Mouse (Mus musculus) embryonic facial prominence, embryonic 15.5 days (tissue): ENCODE data around the gene Fcgr4. TPM values are rescaled to one million over a fixed set of nuclear protein-coding genes. Genes with fewer than 3 reads are reported as not detected.
"Not testable (repeated sequence)": the region's sequence is repeated elsewhere in the genome, so short reads cannot be mapped to it uniquely, and the experiment has no call there.

Source experiments
- ATAC-seq: fragments of 200-750 bp; cut with Nextera tagmentation; 2 replicates; pipeline ENCODE4 v1.8.0; 2017; ENCODE audit warnings: low read depth, moderate TSS enrichment; ENCODE audit not compliant: insufficient number of reproducible peaks, low FRiP score, low TSS enrichment
- H3K27ac ChIP-seq: fragments of 300-500 bp; sonication (generic); replicated peaks from 2 replicates; pipeline ENCODE4 v1.5.1; 2015; ENCODE audit warnings: mild to moderate bottlenecking, inconsistent platforms
- H3K27me3 ChIP-seq: fragments of 300-500 bp; sonication (generic); 2 replicates; pipeline ENCODE4 v1.6.1; 2015; ENCODE audit warnings: inconsistent platforms
- H3K36me3 ChIP-seq: fragments of 300-500 bp; sonication (generic); 2 replicates; pipeline ENCODE4 v1.6.1; 2015; ENCODE audit warnings: mild to moderate bottlenecking, inconsistent platforms
- H3K4me1 ChIP-seq: fragments of 300-500 bp; sonication (generic); 2 replicates; pipeline ENCODE4 v1.6.1; 2015; ENCODE audit warnings: inconsistent platforms
- H3K4me2 ChIP-seq: fragments of 300-500 bp; sonication (generic); replicated peaks from 2 replicates; pipeline ENCODE4 v1.6.1; 2015; ENCODE audit warnings: mild to moderate bottlenecking, inconsistent platforms
- H3K4me3 ChIP-seq: fragments of 300-500 bp; sonication (generic); replicated peaks from 2 replicates; pipeline ENCODE4 v1.5.1; 2015; ENCODE audit warnings: mild to moderate bottlenecking, inconsistent platforms
- H3K9ac ChIP-seq: fragments of 300-500 bp; sonication (generic); 2 replicates; pipeline ENCODE4 v1.6.1; 2015; ENCODE audit warnings: inconsistent platforms
- H3K9me3 ChIP-seq: fragments of 300-500 bp; sonication (generic); replicated peaks from 2 replicates; pipeline ENCODE4 v1.6.1; 2016; ENCODE audit warnings: inconsistent platforms
- WGBS: fragments of 180-500 bp; shearing (Covaris S2); methylation state at CpG from one replicate; pipeline ENCODE4 v1.1.7; 2015; 5-methylcytosine and 5-hydroxymethylcytosine counted together
- polyA plus RNA-seq: library from polyadenylated mRNA; unstranded; fragments of >200 nt; fragmentation: Nextera tagmentation; extraction: Ambion mirVana; gene quantifications from 2 replicates; pipeline ENCODE4 v1.2.1, GENCODE M21; 2015

Gene Fcgr4
- polyA plus RNA-seq, result 0.53 and 1.8 TPM in 2 replicates

GRCm38 (mm10) chr1:171018737-171019136, at the start of gene Fcgr4:
Gene Fcgr4, plus strand, starts transcription at chr1:171018920.
- Histone ChIP-seq H3K4me1 (no peaks in the 10 kb centered on the region), H3K9me3 (no peaks in the 10 kb centered on the region), H3K27ac (no peak within 1 kb of the TSS), H3K27me3 (no peaks in the 10 kb centered on the region), H3K9ac (no peak within 1 kb of the TSS), H3K36me3 (no peaks in the 10 kb centered on the region), H3K4me2 (no peak within 1 kb of the TSS), H3K4me3 (no peak within 1 kb of the TSS)
- 83% methylated on average over 2 of the region's 2 CpGs for WGBS
- ATAC-seq, result no peak

GRCm38 (mm10) chr1:170972494-170972893, 46.2 kb upstream of the Fcgr4 start:
- Histone ChIP-seq H3K4me1 (no peaks in the 10 kb centered on the region), H3K36me3 (no peaks in the 10 kb centered on the region), H3K27ac (no peak overlapping the region), H3K4me3 (no peak overlapping the region), H3K9me3 (no peaks in the 10 kb centered on the region), H3K4me2 (no peak overlapping the region), H3K27me3 (no peaks in the 10 kb centered on the region), H3K9ac (no peak overlapping the region)
- 81% methylated on average over 6 of the region's 6 CpGs for WGBS
- no peak for ATAC-seq

GRCm38 (mm10) chr1:170972936-170973335, 45.8 kb upstream of the Fcgr4 start:
- Histone ChIP-seq H3K36me3 (no peaks in the 10 kb centered on the region), H3K4me3 (no peak overlapping the region), H3K9ac (no peak overlapping the region), H3K27me3 (no peaks in the 10 kb centered on the region), H3K27ac (no peak overlapping the region), H3K4me1 (no peaks in the 10 kb centered on the region), H3K4me2 (no peak overlapping the region), H3K9me3 (no peaks in the 10 kb centered on the region)
- WGBS, result 52% methylated on average over 4 of the region's 4 CpGs
- no peak for ATAC-seq

- no peaks in the 10 kb centered on the region for H3K4me1 ChIP-seq
- ATAC-seq, result no peak
- no peak overlapping the region for H3K4me3 ChIP-seq
- 81% methylated on average over 8 of the region's 8 CpGs for WGBS
- no peak overlapping the region for H3K9ac ChIP-seq
- H3K27ac ChIP-seq, result no peak overlapping the region
- no peaks in the 10 kb centered on the region for H3K36me3 ChIP-seq
- H3K4me2 ChIP-seq, result no peak overlapping the region
- no peaks in the 10 kb centered on the region for H3K27me3 ChIP-seq
- no peaks in the 10 kb centered on the region for H3K9me3 ChIP-seq
Observed at GRCm38 (mm10) chr1:170974171-170974570, 44.5 kb upstream of the Fcgr4 start.

GRCm38 (mm10) chr1:170974736-170975135, 44.0 kb upstream of the Fcgr4 start:
- WGBS, result 89% methylated on average over 2 of the region's 2 CpGs
- H3K36me3 ChIP-seq, result no peaks in the 10 kb centered on the region
- H3K9me3 ChIP-seq, result no peaks in the 10 kb centered on the region

GRCm38 (mm10) chr1:170975350-170975749, 43.4 kb upstream of the Fcgr4 start:
- not testable (repeated sequence) for H3K36me3 ChIP-seq, ATAC-seq, H3K27ac ChIP-seq, H3K27me3 ChIP-seq, H3K9me3 ChIP-seq, H3K4me1 ChIP-seq, H3K9ac ChIP-seq, H3K4me3 ChIP-seq, H3K4me2 ChIP-seq
- WGBS, result 68% methylated on average over 2 of the region's 2 CpGs

More at GRCm38 (mm10) chr1:170974736-170975135, 44.0 kb upstream of the Fcgr4 start:
- Histone ChIP-seq H3K27me3 (no peaks in the 10 kb centered on the region), H3K4me2 (no peak overlapping the region), H3K4me1 (no peaks in the 10 kb centered on the region), H3K27ac (no peak overlapping the region), H3K9ac (no peak overlapping the region), H3K4me3 (no peak overlapping the region)
- no peak for ATAC-seq

- H3K9ac ChIP-seq, result no peak overlapping the region
- no peaks in the 10 kb centered on the region for H3K4me1 ChIP-seq
- no peaks in the 10 kb centered on the region for H3K9me3 ChIP-seq
- H3K4me3 ChIP-seq, result no peak overlapping the region
- WGBS, result 62% methylated on average over 7 of the region's 7 CpGs
- H3K27me3 ChIP-seq, result no peaks in the 10 kb centered on the region
- no peak overlapping the region for H3K27ac ChIP-seq
- no peak overlapping the region for H3K4me2 ChIP-seq
- ATAC-seq, result no peak
- H3K36me3 ChIP-seq, result no peaks in the 10 kb centered on the region
Observed at GRCm38 (mm10) chr1:170975751-170976161, 43.0 kb upstream of the Fcgr4 start.

GRCm38 (mm10) chr1:170976447-170976846, 42.3 kb upstream of the Fcgr4 start, which contains the start of gene Fcgr2b:
Gene Fcgr2b, minus strand, starts transcription at chr1:170976547.
- 85% methylated on average over 5 of the region's 5 CpGs for WGBS
- H3K27me3 ChIP-seq, result no peaks in the 10 kb centered on the region
- H3K4me1 ChIP-seq, result no peaks in the 10 kb centered on the region
- no peak within 1 kb of the TSS for H3K27ac ChIP-seq
- no peak within 1 kb of the TSS for H3K9ac ChIP-seq
- no peaks in the 10 kb centered on the region for H3K9me3 ChIP-seq
- no peaks in the 10 kb centered on the region for H3K36me3 ChIP-seq
- H3K4me3 ChIP-seq, result no peak within 1 kb of the TSS
- H3K4me2 ChIP-seq, result no peak within 1 kb of the TSS
- ATAC-seq, result no peak

GRCm38 (mm10) chr1:170978601-170979000, 40.1 kb upstream of the Fcgr4 start:
- no peaks in the 10 kb centered on the region for H3K27me3 ChIP-seq
- H3K9ac ChIP-seq, result no peak overlapping the region
- ATAC-seq, result no peak
- H3K27ac ChIP-seq, result no peak overlapping the region
- H3K4me3 ChIP-seq, result no peak overlapping the region
- no peaks in the 10 kb centered on the region for H3K36me3 ChIP-seq
- no peak overlapping the region for H3K4me2 ChIP-seq
- no peaks in the 10 kb centered on the region for H3K4me1 ChIP-seq
- no peaks in the 10 kb centered on the region for H3K9me3 ChIP-seq
- WGBS, result 72% methylated on average over 4 of the region's 4 CpGs

- not testable (repeated sequence) for ATAC-seq, H3K36me3 ChIP-seq, H3K9me3 ChIP-seq, H3K9ac ChIP-seq, H3K4me2 ChIP-seq, H3K4me1 ChIP-seq, H3K27me3 ChIP-seq, H3K27ac ChIP-seq, H3K4me3 ChIP-seq
- 74% methylated on average over 1 of the region's 1 CpGs for WGBS
Observed at GRCm38 (mm10) chr1:170981679-170982078, 37.0 kb upstream of the Fcgr4 start.

GRCm38 (mm10) chr1:170982301-170982700, 36.4 kb upstream of the Fcgr4 start:
- no peaks in the 10 kb centered on the region for H3K36me3 ChIP-seq
- no peaks in the 10 kb centered on the region for H3K4me1 ChIP-seq
- no peak overlapping the region for H3K4me3 ChIP-seq
- no peak for ATAC-seq
- no peaks in the 10 kb centered on the region for H3K9me3 ChIP-seq
- WGBS, result 71% methylated on average over 2 of the region's 2 CpGs
- H3K9ac ChIP-seq, result no peak overlapping the region
- no peak overlapping the region for H3K27ac ChIP-seq
- H3K4me2 ChIP-seq, result no peak overlapping the region
- no peaks in the 10 kb centered on the region for H3K27me3 ChIP-seq

GRCm38 (mm10) chr1:170983066-170983465, 35.7 kb upstream of the Fcgr4 start:
- H3K36me3 ChIP-seq, result no peaks in the 10 kb centered on the region
- no peak overlapping the region for H3K9ac ChIP-seq
- no peak for ATAC-seq
- H3K4me3 ChIP-seq, result no peak overlapping the region
- H3K4me2 ChIP-seq, result no peak overlapping the region
- H3K27ac ChIP-seq, result no peak overlapping the region
- no peaks in the 10 kb centered on the region for H3K27me3 ChIP-seq
- H3K4me1 ChIP-seq, result no peaks in the 10 kb centered on the region
- WGBS, result 72% methylated on average over 4 of the region's 4 CpGs
- no peaks in the 10 kb centered on the region for H3K9me3 ChIP-seq
